Mouse (Mus musculus) forebrain, embryonic 10.5 days (tissue): ENCODE results near the gene Atp2b1. TPM values are rescaled to one million over a fixed set of nuclear protein-coding genes. Genes with fewer than 3 reads are reported as not detected.
"Not testable (repeated sequence)": the region's sequence is repeated elsewhere in the genome, so short reads cannot be mapped to it uniquely, and the experiment has no call there.

Experiments used
- DNase-seq: peaks from one replicate; pipeline ENCODE4 v3.0.0-alpha.2; 2017; ENCODE audit warnings: low spot score; ENCODE audit errors: extremely low spot score
- H3K27ac ChIP-seq: fragments of 300-500 bp; sonication (generic); 2 replicates; pipeline ENCODE4 v1.5.1; 2016; ENCODE audit warnings: mild to moderate bottlenecking
- H3K27me3 ChIP-seq: fragments of 300-500 bp; sonication (generic); 2 replicates; pipeline ENCODE4 v1.6.1; 2016; ENCODE audit warnings: mild to moderate bottlenecking; ENCODE audit not compliant: poor library complexity, severe bottlenecking
- H3K36me3 ChIP-seq: fragments of 300-500 bp; sonication (generic); replicated peaks from 2 replicates; pipeline ENCODE4 v1.6.1; 2016; ENCODE audit warnings: mild to moderate bottlenecking, moderate library complexity
- H3K4me1 ChIP-seq: fragments of 300-500 bp; sonication (generic); 2 replicates; pipeline ENCODE4 v1.6.1; 2016
- H3K4me3 ChIP-seq: fragments of 300-500 bp; sonication (generic); 2 replicates; pipeline ENCODE4 v1.5.1; 2016; ENCODE audit warnings: mild to moderate bottlenecking, moderate library complexity
- H3K9me3 ChIP-seq: fragments of 300-500 bp; sonication (generic); 2 replicates; pipeline ENCODE4 v1.6.1; 2016; ENCODE audit warnings: mild to moderate bottlenecking, moderate library complexity
- WGBS: fragments of 180-500 bp; shearing (Covaris S2); methylation state at CpG from one replicate; pipeline ENCODE4 v1.1.7; 2016; 5-methylcytosine and 5-hydroxymethylcytosine counted together
- polyA plus RNA-seq: library from polyadenylated mRNA; unstranded; fragments of >200 nt; fragmentation: Nextera tagmentation; extraction: Ambion mirVana; gene quantifications from 2 replicates; pipeline ENCODE4 v1.2.1, GENCODE M21; 2016

The Atp2b1 gene
- polyA plus RNA-seq, 1 experiment from 2014 or later, result 89.8 TPM

DNA sequence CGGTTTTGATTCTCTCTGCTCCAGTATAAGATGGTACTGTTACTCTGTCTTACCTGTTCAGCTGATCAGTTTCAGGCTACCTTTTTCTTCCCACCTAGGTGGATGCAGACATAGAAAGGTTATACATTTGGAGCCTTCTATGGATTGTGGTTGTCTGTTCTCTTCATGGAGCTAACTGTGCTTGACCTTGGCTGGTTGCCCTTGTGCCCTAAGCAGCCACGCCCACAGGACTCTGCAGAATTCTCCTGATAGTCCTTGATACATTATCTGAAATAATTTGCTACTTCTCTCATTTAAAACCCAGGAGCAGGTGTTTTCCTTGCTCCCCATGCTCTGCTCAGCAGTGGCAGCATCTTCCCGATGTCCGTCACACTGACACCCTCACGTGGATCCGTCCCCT lies 61.4 kb downstream of the Atp2b1 start:
- Histone ChIP-seq H3K27me3 (no peaks in the 10 kb centered on the region), H3K4me3 (no peak overlapping the region), H3K36me3 (peaks cover 25% of the 10 kb centered on the region), H3K9me3 (peaks cover 4% of the 10 kb centered on the region; the same call in 1 of the 2 replicates), H3K4me1 (peaks cover 23% of the 10 kb centered on the region), H3K27ac (no peak overlapping the region)
- WGBS, result 93% methylated on average over 6 of the region's 6 CpGs
- DNase-seq, result no peak

DNA sequence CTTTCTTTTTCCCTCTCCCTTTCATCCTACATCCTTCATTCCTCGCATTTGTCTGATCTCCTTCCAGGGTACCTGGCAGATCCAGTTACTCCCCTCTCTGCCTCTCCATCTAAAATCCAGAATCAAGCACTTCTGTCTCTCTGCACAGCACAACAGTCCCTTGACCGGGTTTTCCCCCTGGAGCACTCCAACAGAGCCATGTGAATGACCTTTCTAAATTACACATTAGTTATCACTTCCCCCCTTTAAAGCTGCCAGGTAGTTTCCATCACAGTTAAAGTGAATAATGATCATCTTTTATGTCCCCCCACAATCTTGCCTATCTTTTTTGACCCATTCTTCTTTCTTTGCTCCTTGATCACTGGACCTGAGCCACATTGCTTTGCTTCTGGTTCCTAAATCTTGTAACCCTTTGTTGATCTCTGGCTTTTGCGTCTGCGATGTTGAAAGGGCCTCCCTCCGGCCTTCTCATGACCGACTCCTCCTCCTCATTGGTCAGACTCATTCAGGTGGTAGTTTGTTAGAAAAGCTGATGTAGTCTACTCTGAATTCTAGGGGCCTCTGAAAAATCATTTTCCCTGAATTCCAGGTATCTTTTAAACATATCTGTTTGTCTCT lies 62.8 kb downstream of the Atp2b1 start:
- Histone ChIP-seq H3K27me3 (no peaks in the 10 kb centered on the region), H3K4me3 (no peak overlapping the region), H3K4me1 (peaks cover 23% of the 10 kb centered on the region), H3K36me3 (peaks cover 17% of the 10 kb centered on the region), H3K27ac (no peak overlapping the region), H3K9me3 (peaks cover 4% of the 10 kb centered on the region; the same call in 1 of the 2 replicates)
- DNase-seq, result no peak
- WGBS, result 58% methylated on average over 6 of the region's 6 CpGs

DNA sequence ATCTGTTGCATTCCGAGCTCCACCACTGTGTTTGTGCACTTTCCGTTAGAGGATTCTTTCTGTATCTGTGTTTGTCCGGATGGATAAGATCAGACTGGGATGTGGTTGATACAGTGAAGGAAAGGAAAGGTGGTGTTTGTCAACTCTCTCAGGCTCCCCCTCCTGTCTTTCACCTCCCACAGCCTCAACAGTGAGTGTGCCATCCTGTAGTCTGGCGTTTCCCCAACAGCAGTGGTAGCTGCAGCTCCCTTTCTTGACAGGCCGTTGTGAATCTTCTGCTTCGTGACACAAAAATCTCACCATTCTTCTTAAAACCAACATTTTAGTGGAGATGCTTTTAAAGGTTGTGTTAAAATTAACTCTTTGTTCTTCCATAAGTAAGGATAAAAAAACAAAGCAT lies 64.6 kb downstream of the Atp2b1 start:
- H3K27ac ChIP-seq, result no peak overlapping the region
- no peak for DNase-seq
- H3K4me1 ChIP-seq, result peaks cover 18% of the 10 kb centered on the region
- peaks cover 16% of the 10 kb centered on the region for H3K36me3 ChIP-seq
- no peaks in the 10 kb centered on the region for H3K9me3 ChIP-seq
- no peaks in the 10 kb centered on the region for H3K27me3 ChIP-seq
- no peak overlapping the region for H3K4me3 ChIP-seq
- 90% methylated on average over 6 of the region's 6 CpGs for WGBS

DNA sequence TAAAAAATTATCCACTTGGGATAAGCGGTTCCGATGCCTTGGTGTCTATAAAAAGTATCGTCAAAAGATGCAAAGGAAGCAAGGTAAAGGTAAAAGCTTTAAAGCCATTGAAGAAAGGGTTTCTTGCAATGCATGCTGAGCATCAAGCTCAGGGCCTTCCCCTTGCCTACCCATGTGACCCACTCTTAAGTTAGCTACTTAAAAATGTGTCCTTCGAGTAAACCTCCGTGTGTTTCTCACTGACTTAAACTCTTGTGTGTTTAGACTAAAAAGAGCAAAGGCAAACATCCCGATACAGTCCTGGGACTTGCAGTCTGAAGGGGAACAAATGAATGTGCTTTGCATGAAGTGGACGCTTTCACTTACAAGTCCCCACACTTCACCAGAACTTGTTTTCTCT lies 65.1 kb downstream of the Atp2b1 start:
- Histone ChIP-seq H3K4me3 (no peak overlapping the region), H3K27ac (no peak overlapping the region), H3K27me3 (no peaks in the 10 kb centered on the region), H3K36me3 (peaks cover 16% of the 10 kb centered on the region), H3K9me3 (no peaks in the 10 kb centered on the region), H3K4me1 (peaks cover 18% of the 10 kb centered on the region)
- WGBS, result 91% methylated on average over 7 of the region's 7 CpGs
- DNase-seq, result no peak

DNA sequence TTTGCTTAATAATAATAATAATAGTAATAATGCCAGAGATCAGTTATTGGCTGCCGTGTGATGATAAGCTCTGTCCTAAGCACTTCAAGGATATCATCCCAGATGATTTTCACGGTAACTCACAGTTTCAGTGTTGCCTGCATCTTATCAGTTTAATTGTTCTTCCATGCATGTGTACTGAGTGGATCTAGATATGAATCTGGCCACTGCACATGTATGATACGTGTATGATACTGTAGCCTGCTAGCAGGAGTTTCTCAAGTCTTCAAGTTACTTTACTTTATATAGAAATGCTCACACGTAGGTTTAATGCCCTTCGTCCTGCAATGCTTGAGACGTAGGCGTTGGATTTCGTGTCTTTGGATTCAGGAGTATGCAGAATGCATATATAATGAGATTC lies 65.7 kb downstream of the Atp2b1 start:
- Histone ChIP-seq H3K27ac (no peak overlapping the region), H3K4me1 (peaks cover 18% of the 10 kb centered on the region), H3K36me3 (peaks cover 16% of the 10 kb centered on the region), H3K27me3 (no peaks in the 10 kb centered on the region), H3K4me3 (no peak overlapping the region), H3K9me3 (no peaks in the 10 kb centered on the region)
- DNase-seq, result no peak
- WGBS, result 94% methylated on average over 8 of the region's 8 CpGs

DNA sequence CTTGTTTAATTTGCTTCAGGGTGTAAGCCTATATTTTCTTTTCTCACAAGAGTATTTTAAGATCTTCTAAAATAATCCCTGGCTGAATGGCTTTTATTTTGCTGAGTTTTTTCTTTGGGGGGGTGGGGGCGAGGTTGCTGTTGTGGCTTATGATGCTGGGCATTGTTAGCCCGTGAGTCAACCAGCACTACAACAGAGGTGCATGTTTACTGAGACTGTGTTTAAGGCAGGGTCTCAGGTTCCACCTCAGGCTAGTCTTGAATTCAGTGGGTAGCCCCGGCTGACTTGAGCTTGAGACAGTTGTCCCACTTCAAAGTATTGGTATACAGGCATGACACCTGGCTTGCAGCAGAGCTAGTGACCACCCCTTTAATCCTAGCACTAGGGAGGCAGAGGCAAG lies 77.8 kb downstream of the Atp2b1 start:
- no peak for DNase-seq
- WGBS, result 81% methylated on average over 3 of the region's 3 CpGs
- H3K27me3 ChIP-seq, result no peaks in the 10 kb centered on the region
- no peak overlapping the region for H3K27ac ChIP-seq
- no peaks in the 10 kb centered on the region for H3K9me3 ChIP-seq
- H3K4me3 ChIP-seq, result no peak overlapping the region
- H3K36me3 ChIP-seq, result peaks cover 77% of the 10 kb centered on the region
- no peaks in the 10 kb centered on the region for H3K4me1 ChIP-seq

DNA sequence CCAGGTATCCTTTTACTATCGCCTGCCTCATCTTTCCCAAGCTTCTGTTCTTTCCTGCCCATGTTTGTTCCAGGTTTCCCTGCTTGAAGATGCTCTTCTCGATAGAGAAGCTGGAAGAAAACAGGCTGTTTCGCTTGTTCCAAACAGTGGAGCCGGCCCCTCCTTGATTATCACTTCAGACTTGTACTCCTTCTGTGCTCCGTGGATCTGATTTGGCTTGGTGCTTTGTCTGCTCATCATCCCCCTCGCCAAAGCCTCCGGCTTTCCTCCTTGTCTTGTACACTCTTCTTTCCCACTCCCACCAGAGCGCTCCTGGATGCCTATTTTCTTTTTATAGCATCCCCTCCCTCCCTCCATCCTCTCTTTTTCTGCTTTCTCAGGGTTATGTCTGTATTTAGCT lies 79.0 kb downstream of the Atp2b1 start:
- Histone ChIP-seq H3K4me1 (no peaks in the 10 kb centered on the region), H3K27me3 (no peaks in the 10 kb centered on the region), H3K27ac (no peak overlapping the region), H3K4me3 (no peak overlapping the region), H3K36me3 (peaks cover 82% of the 10 kb centered on the region), H3K9me3 (no peaks in the 10 kb centered on the region)
- DNase-seq, result no peak
- 93% methylated on average over 8 of the region's 8 CpGs for WGBS

DNA sequence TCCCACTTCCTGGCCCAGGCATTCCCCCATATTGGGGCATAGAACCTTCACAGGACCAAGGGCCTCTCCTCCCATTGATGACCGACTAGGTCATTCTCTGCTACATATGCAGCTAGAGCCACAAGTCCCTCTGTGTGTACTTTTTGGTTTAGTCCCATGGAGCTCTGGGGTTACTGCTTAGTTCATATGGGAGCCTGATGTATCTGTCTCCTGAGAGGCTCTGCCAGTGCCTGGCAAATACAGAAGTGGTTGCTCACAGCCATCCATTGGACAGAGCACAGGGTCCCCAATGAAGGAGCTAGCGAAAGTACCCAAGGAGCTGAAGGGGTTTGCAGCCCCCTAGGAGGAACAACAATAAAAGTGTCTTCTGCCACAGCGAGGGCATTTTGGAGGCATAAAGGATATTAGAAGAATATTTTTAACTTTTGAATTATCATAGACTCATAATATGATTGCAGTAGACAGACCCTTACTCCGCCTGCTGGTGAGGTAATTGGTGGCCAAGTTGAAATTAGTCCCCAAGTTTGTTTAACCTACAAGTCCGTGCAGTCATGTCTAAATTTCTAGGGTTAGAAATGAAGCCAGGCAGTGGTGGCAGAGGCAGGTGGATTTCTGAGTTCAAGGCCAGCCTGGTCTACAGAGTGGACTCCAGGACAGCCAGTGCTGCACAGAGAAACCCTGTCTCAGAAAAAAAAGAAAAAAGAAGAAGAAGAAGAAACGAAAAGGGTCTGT lies 81.0 kb downstream of the Atp2b1 start:
- not testable (repeated sequence) for H3K27me3 ChIP-seq, H3K27ac ChIP-seq, H3K4me1 ChIP-seq, DNase-seq, H3K9me3 ChIP-seq, H3K4me3 ChIP-seq
- H3K36me3 ChIP-seq, result peaks cover 91% of the 10 kb centered on the region
- 92% methylated on average over 6 of the region's 6 CpGs for WGBS

DNA sequence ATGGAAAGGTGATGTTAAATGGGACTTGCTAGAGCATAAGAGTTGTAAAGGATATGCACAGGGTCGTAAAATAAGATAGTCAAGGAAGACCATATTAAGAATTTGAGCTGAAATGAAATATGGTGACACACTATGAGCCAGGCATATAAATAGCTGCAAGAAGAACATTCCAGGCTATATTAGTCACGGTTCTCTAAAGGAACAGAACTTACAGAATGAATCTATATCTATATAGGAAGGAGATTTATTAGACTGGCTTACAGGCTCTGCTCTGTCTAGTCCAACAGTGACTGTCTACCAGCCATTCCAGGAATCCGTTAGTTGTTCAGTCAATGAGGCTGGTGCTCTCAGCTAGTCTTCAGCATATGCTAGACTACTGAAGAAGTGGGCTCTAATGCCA lies 90.7 kb downstream of the Atp2b1 start:
- H3K27ac ChIP-seq, result no peak overlapping the region
- no peak for DNase-seq
- no peak overlapping the region for H3K4me3 ChIP-seq
- peaks cover 75% of the 10 kb centered on the region for H3K36me3 ChIP-seq
- H3K9me3 ChIP-seq, result no peaks in the 10 kb centered on the region
- no peaks in the 10 kb centered on the region for H3K4me1 ChIP-seq
- H3K27me3 ChIP-seq, result no peaks in the 10 kb centered on the region
- WGBS, result 95% methylated on average over 3 of the region's 3 CpGs

DNA sequence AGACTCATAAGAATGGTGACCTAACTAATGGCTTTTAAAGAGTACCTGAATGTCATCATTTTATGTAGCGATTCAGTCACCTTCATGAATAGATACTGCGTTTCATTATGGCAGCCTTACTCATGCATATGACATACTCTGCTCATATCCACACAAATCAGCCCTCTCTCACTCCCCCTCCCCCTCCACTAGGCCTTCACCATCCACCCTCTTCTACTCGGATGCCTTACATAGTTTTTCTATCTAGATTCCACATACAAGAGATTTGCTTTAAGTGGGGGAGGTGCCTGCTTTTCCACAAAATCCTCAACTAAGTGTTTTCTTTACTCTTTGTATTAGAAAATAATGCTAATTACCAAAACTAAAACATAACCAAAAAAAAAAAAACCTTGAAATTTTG lies 96.9 kb downstream of the Atp2b1 start:
- Histone ChIP-seq H3K4me1 (no peaks in the 10 kb centered on the region), H3K36me3 (peaks cover 60% of the 10 kb centered on the region), H3K4me3 (no peak overlapping the region), H3K27me3 (no peaks in the 10 kb centered on the region), H3K27ac (no peak overlapping the region), H3K9me3 (no peaks in the 10 kb centered on the region)
- WGBS, result 92% methylated on average over 3 of the region's 3 CpGs
- DNase-seq, result no peak

DNA sequence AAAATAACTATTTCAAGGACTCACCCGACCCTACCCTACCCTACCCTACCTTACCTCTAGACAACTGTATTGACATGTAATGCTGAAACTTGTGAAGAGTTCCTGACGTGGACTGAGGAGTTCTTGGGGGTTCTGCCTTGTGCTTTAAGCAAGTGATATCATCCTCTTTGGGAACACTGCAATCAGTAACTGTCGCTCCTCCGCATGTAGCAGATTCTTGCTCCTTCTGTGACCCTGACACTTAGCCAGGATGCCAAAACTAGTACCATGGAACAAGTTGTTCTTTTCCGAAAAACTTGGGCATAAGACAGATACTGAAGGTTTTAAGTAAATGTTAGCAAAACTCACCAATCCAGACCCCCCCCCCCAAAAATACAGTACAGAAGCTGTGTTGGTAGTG lies 97.9 kb downstream of the Atp2b1 start:
- peaks cover 59% of the 10 kb centered on the region for H3K36me3 ChIP-seq
- 91% methylated on average over 5 of the region's 5 CpGs for WGBS
- no peak overlapping the region for H3K27ac ChIP-seq
- no peaks in the 10 kb centered on the region for H3K4me1 ChIP-seq
- no peak overlapping the region for H3K4me3 ChIP-seq
- DNase-seq, result no peak
- no peaks in the 10 kb centered on the region for H3K9me3 ChIP-seq
- H3K27me3 ChIP-seq, result no peaks in the 10 kb centered on the region

DNA sequence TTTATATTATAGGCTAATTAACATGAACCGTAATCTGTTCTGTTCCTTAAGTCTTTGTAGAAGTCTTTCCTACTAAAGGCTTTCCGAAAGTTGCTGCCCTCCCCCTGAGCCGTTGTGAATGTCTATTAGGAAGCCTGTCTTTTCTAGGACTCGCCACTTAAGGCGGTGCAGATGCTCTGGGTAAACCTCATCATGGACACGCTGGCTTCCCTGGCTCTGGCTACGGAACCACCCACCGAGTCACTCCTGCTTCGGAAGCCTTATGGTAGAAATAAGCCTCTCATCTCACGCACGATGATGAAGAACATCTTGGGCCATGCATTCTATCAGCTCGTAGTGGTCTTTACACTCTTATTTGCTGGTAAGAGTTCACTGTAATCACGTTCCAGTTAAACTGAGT lies 100.5 kb downstream of the Atp2b1 start:
- WGBS, result 96% methylated on average over 13 of the region's 13 CpGs
- H3K4me1 ChIP-seq, result no peaks in the 10 kb centered on the region
- H3K27me3 ChIP-seq, result no peaks in the 10 kb centered on the region
- H3K9me3 ChIP-seq, result no peaks in the 10 kb centered on the region
- H3K27ac ChIP-seq, result no peak overlapping the region
- DNase-seq, result no peak
- peaks cover 75% of the 10 kb centered on the region for H3K36me3 ChIP-seq
- no peak overlapping the region for H3K4me3 ChIP-seq

DNA sequence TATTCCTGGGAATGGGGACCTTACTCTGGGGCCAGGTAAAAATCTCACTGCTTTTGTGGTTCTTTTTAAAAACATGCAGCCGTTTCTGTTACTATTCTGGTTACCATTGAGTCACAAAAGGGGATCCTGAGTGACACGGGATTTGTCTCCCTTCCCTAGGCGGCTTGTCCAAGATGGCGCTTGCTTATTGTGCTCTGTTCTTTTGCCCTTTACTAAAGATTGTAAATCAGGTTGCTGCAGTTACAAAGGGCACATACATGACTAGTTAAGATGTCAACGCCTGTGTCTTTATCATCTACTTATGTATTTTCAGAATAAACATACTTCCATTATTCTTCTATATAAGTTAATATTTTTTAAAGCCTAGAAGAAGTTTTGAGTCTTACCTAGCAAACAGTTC lies 102.8 kb downstream of the Atp2b1 start:
- Histone ChIP-seq H3K36me3 (peaks cover 65% of the 10 kb centered on the region), H3K9me3 (no peaks in the 10 kb centered on the region), H3K27ac (no peak overlapping the region), H3K4me1 (no peaks in the 10 kb centered on the region), H3K4me3 (no peak overlapping the region), H3K27me3 (no peaks in the 10 kb centered on the region)
- no peak for DNase-seq
- 96% methylated on average over 5 of the region's 5 CpGs for WGBS
